Mouse (Mus musculus) lung, postnatal 10 days (tissue): ENCODE results near the gene 4930579F01Rik.

Experiments
- DNase-seq: peaks from one replicate; pipeline ENCODE4 v3.0.0; 2021

4930579F01Rik gene

GRCm38 (mm10) chr3:138215395-138215989 lies 21.9 kb upstream of the 4930579F01Rik start:
- DNase-seq, result no peak

GRCm38 (mm10) chr3:138212431-138212951 lies 18.9 kb upstream of the 4930579F01Rik start:
- DNase-seq, result no peak

DNA sequence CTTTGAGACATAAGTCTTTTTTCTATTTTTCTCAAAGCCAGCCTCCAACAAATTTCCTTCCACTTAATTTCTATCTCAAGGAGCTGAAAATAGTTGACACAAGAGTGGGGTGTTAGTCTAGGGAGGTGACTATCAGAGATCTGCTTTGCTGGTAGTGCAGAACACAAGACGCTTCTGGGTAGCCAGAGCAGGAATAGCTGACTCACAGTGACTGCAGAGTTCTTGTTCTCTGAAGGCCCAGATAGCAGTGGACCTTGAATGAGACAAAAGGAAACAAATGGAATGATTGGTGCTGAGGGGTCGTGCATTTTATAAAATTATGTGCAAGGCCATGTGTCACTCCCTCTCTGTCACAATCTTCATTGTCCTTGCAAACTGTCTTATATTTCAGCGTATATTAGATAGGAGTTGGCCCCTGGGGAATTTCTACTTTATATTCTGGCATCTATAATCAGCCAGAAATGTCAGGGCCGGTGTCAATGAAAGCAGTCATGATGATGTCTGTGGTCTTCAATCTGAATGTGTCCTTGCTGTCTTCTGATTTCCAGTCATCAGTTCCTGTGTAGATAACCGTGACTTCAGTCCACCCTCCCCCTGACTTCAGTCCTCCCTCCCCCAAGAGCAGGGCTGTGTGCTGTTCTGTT lies 16.9 kb upstream of the 4930579F01Rik start:
- DNase-seq, result no peak

GRCm38 (mm10) chr3:138208821-138209220 lies 15.2 kb upstream of the 4930579F01Rik start:
- DNase-seq, result no peak

GRCm38 (mm10) chr3:138198722-138199068 lies 5.1 kb upstream of the 4930579F01Rik start:
- no peak for DNase-seq

DNA sequence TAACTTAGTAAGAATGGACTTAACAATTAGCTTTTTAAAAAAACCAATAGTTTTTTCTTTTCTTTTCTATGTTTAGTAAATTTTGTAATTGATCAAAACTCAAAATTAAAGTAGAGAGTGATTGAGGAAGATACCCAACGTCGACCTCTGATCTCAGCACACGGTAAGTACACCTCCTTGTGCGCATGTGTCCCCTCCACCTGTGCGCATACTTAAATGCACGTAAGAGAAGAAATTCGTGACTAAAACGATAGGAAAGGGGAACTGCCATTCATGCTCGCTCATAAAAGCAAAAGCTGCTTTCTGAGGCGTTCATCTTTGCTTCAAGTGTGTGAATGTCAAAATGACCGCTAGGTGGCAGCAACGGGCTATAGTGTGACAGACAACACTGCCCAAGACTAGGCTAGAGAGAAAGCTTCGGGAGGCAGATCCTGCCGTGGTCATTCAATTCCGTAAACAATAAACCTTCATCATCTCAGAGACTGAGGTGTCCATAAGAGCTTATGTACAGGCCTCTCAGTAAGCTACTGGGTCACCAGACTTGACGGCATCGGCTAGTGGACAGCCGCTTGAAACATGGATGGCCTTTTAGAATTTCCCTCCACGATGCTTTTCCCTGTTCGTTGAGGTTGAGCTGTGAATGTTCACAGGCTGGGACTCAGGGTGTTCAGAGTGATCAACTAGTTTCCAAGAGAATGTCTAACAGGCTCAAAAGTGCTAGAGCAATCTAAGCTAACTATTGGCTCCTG lies 4.5 kb upstream of the 4930579F01Rik start:
- peak; percentile 91 for DNase-seq

DNA sequence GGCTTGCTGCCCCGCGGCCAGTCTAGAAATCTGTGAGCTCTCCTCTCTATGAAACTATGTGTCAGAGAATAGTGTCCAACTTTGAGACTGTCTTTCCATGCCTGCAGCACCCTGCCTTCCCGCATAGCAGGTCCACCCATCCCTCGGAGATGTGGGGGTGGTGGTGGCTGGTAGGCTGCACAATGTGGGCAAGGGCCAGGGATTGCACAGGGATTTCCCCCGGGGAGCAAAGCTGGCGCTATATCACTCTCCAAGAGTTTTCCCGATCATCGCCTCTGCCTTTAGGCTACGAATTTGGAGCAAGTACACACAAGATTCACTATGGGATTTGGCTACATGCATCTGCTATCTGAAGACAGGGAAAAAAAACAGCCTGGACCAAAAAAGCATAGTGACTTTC lies 3.9 kb upstream of the 4930579F01Rik start:
- DNase-seq, result no peak

DNA sequence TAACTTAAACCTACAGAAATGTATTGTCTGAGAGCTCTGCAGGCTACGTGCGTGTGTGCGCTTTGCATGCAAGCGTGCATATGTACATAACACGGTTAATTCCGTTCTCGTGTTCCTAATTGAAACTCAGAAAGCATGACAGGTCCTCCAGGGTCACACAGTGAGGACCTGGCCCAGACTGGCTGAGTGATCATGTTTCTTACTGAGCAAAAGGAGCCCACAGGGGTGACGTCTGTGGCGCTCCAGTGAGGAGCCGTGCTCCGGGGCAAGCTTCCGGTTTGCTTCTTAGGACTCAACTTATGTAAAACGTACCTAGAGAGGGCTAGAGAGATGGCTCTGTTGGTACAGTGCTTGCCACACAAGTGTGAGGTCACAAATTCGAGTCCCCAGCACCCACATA lies 3.5 kb upstream of the 4930579F01Rik start:
- DNase-seq, result no peak

- no peak for DNase-seq
Measured at GRCm38 (mm10) chr3:138192260-138192659, 1.4 kb downstream of the 4930579F01Rik start.

- no peak for DNase-seq
Measured at GRCm38 (mm10) chr3:138185995-138186930, 7.4 kb downstream of the 4930579F01Rik start.

DNA sequence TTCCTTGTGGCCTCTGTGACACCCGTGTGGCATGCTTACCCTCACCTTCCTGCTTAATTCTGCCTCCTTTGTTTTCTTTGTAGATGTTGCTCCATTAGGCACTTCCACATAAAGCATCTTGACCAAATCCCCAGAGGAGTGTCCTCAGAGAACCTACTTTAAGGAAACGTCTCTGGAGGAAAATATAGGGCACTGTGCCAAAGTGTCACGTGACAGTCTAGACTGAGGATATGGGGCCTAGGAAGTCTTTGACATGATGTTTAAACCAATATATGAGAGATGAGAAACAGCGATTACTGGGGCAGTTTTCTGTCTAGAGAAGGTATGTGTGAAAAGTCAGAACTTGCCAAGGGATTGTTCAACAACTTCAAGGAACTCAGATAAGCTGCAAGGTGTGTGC lies 8.3 kb downstream of the 4930579F01Rik start:
- DNase-seq, result peak; percentile 73

DNA sequence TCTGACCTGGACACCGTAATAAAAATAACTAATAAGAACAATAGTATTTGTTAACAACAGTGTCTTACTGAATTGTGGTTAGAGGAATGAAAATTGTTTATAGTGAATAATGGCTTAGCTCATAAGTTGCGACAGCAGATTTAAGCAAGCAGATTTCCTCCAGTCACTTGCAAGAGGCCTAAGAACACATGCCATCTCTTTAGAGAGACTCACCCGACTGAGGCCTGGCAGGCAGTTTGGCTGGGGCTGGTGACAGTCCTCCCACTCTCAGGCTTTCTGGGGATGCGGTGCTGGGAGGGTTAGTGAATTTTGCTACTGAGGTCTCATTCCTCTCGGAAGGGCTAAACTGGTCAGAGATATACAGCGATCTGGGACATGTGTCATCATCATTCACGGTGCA lies 10.3 kb downstream of the 4930579F01Rik start:
- no peak for DNase-seq

DNA sequence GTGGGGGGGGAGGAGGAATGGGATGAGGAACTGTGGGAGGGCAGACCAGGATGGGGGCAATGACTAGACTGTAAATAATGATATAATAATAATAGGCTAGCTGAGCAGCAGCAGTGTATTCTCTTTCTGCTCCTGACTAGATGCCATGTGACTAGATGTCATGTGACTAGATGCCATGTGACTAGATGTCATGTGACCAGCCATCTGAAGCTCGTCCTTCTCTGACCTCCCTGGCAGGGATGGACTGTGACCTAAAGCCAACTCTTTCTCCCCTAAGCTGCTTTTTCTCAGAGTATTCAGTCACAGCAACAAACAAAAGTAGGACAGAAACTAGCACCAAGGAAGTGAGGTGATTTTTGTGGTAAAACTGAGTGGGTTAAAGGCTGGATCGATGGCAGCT lies 11.6 kb downstream of the 4930579F01Rik start:
- no peak for DNase-seq

DNA sequence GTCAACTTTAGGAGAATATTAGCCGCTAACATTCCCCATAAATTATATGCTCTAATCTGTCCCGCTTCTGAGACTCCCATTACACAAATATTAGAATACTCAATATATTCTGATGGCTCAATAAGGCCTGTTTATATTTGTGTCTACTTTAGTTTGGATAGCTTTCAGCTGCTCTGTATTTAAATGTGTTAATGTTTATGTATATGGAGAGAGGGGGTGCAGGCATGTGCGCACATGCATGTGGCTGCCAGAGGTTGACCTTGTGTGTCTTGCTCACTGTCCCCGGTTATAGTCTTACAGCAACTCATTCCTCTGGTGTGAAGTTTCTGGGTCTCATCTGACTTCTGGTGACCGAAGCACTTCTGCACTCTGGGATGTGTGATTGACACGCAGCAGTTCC lies 18.1 kb downstream of the 4930579F01Rik start:
- DNase-seq, result no peak

DNA sequence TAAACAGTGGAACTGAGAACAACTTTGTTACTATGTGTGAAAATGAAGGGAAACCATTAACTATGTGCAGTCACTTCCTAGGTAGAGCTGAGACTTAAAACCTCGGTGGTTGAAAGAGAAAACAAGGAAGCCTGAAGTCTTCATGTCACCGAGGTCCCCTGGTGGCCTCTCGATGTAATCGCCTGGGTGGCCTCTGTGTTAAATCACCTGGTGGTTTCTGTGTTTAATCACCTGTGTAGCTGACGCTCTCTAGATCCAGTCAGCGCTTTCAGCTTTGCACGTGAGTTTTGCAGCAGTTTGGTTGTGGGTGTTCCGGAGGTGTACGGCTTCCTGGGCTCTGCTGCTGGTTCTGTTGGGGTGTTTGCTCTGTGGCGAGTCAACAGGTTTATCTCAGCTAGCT lies 20.3 kb downstream of the 4930579F01Rik start:
- no peak for DNase-seq

GRCm38 (mm10) chr3:138162553-138163183 lies 31.0 kb downstream of the 4930579F01Rik start:
- no peak for DNase-seq

- DNase-seq, result no peak
Measured at GRCm38 (mm10) chr3:138161623-138162022, 32.0 kb downstream of the 4930579F01Rik start.

DNA sequence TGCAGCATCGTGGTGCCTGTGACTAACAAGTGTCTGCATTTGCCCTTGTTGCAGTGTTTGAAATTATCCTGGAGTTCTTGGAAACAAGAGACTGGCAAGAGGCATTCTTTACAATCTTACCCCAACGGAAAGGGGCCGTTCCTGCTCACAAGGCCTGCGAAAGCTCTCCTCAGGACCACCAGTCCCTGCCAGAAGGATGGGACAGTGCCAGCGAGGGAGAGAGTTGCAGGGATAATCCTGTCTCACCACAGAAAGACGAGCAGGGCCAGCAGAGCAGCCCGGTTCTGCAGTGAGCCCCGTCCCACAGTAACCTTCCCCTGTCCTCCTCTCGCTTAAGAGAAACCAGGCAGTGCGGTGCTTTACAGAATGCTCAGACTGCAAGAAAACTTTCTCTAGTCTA lies 37.0 kb downstream of the 4930579F01Rik start:
- DNase-seq, result no peak

DNA sequence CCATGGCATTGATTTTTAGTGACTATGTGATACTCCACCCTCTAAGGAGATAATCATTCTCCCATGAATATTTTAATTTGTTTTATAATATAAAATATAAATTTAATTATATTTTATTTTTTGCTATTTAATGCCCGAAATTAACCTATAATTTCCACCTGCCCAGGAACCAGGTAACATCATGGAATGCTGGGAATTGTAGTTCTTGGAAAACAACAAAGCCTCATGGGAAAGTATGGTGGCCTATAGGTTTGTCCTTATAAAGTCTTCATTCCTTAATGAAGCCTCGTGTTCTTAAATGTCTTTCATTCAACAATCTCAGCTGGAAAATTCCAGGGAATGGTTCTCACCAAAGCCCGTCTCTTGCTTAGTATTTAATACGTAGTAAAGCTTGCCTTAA lies 38.6 kb downstream of the 4930579F01Rik start:
- no peak for DNase-seq

DNA sequence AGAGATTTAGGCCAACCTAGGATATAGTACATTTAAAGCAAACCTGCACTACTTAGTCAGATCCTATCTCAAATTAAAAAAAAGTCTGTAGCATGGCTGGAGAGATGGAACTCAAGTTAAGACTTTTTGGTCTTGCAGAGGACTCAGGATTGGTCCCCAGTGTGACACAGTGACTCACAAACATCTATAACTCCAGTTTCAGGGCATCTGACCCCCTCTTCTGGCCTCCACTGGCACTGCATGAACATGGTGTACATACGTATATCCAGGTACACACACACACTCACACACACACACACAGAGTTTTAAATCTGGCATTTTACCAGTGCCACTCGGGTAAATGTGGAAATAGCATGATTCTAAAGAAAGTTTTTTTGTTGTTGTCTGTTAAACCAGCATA lies 44.8 kb downstream of the 4930579F01Rik start:
- DNase-seq, result no peak

DNA sequence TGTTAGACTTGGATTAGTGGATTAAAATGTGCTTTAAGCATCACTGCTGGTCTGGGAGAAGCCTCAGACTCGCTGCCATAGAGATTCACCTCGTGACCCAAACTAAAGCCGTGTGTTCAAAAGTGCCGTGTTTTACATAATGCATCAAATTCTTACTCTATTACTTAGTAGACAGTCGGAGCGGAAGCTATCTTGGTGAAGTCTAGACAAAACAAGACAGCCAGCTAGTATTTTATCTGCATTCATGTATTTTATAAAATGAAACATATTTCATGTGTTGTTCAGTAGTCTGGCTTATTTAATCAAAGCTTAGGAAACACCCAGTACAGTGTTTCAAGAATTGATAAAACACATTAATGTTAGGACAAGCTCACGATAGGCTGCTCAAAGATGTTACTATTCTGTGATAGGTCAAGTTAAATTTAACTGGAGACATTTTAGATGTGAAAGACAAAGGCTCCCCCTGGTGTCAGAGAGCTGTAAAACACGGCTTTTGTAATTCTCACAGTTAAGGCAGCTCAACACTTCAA lies 48.9 kb downstream of the 4930579F01Rik start, which contains the start of gene Mttp:
TSS of gene Mttp (minus strand) at position 327 of the 530 bp plus-strand sequence.
- peak; percentile 91 for DNase-seq

GRCm38 (mm10) chr3:138144060-138144641 lies 49.5 kb downstream of the 4930579F01Rik start:
- no peak for DNase-seq
